Mouse (Mus musculus) layer of hippocampus, adult 18-20 months (tissue): Measurements from ENCODE around the gene Pym1. TPM values are rescaled to one million over a fixed set of nuclear protein-coding genes. Genes with fewer than 3 reads are reported as not detected.
A peak's percentile ranks its signal among the peaks of the same experiment; 100 is the strongest.

Experiments
- DNase-seq, 2 experiments: peaks; one replicate each; pipeline ENCODE4 v3.0.0; 2022; ENCODE audit warnings: low spot score in 2 of 2
- total RNA-seq, 2 experiments: library from RNA; stranded (reverse); gene quantifications; 2 replicates each; pipeline ENCODE4 v1.2.3; 2021

Gene Pym1
- total RNA-seq, 2 experiments from 2014 or later, result 25.1 to 26.2 TPM

DNA sequence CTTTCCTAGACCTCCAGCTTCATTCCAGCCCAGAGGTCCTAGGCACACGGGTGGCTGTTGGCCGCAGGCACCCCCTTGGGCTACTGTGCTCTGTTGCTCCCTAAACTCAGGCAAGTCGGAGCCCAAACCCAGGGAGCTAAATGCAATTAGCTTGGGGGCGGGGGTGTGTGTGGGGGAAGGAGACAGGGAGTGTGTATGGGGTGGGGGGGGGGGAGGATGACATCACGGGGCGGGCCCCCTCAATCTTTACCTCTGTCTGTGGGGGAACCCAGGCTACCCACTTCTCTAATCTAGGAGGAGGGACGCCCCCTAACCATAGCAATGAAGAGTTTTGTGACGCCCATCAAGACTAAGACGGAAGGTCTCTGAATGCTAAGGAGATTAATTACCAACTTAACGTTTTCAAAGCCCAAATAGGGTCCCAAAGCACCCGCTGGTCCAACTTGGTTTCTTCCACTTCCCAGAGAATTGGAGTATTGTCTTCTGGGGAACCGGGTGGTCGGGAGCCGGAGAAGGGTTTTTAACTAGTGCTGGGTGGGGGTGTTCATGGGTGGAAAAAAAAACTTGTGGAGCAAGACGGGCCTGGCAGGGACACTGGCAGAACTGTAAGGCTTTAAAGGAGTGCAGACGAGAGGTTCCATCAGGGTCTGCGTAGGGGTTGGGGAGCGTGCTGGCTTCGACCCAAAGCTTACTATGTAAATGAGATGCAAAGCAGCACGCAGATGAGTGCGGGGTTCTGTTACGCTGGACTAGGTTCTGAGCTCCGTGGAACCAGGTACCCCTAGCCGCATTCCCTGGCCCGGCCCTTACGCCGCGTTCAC lies 56.8 kb downstream of the Pym1 start, which contains the start of gene Tmem198b:
Gene Tmem198b (minus strand): TSS at position 100 of the 821 bp plus-strand sequence.
- peak; percentile 69 to 83 for DNase-seq

DNA sequence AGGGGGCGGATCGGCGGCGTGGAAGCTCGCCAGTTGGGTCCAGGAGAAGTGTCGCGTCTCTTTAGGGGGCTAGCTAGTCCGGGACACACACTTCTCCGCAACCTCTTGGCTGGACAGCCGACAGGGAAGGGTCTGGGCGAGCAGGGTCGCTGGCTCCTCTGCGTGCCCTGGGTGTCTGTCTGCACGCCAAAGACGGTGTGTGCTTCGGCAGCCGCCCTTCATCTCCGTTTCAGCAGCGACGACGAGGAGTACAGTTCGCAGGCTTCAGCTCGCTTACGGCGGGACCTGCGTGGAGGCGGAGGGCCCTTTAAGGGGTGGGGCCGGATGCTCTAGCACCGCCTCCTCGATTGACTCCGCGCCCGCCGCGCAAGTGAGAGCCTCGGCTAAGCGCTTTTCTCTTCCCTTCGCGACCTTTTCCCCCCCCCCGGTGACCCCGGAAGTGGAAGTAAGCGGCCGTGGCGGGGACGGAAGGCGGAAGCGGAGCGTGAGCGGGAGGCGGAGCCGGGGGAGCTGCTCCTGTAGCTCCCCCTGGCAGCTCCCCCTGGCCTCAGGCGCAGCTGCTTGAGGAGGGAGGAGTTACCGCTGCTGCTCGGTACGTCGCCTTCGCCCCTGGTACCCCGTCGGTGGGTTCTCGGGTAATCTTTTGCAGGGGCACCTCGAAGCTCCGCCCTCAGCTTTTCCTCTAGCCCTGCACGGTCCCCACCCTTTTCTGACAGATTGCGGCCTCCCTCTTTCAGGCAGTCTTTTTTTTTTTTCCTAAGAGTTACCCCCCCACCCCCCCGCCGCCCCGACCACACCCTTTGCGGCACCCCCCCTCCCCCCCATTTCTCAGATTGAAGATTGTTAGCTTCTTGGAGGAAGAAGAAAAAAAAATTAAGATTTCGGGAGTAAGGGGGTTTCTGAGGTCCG lies 57.7 kb downstream of the Pym1 start:
- DNase-seq, result peak; percentile 95 to 96

DNA sequence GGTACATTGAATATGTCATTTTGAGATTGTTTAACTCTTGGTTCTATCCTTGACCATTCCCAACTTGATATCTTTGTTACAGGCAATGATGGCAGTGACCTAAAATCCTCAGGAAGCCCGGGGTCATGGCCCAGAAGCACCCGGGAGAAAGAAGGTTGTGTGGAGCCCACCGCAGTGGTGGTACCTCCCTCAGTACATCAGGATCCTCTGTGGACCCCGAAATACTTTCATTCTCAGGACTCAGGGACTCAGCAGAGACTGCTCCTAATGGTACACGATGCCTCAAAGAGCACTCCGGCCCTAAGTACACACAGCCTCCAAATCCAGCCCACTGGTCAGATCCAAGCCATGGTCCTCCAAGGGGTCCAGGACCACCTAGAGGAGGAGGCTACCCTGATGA lies 58.4 kb downstream of the Pym1 start:
- DNase-seq, result no peak

DNA sequence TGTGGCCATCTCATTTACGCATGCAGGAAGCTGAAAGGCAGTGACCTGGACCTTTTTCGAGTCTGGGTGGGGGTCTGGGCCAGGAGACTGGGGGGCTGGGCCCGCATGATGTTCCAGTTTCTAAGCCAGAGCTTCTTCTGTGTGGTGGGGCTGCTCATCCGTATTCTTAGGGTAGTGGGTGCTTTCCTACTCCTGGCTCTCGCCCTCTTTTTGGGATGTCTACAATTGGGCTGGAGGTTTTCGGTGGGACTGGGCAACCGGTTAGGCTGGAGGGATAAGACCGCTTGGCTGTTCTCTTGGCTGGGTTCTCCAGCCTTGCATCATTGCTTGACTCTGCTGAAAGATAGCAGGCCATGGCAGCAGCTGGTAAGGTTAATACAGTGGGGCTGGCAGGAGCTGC lies 59.3 kb downstream of the Pym1 start:
- no peak for DNase-seq

Other genes with a start within 250 kb of the Pym1 start
- 10 to 100 TPM; 20.7 to 21.2 TPM for gene Myl6b, start 249.2 kb upstream of the Pym1 start, total RNA-seq
- 1 to 10 TPM; 6.2 to 6.3 TPM for gene Esyt1, start 222.0 kb upstream of the Pym1 start, total RNA-seq
- 10 to 100 TPM; 13.6 to 15.6 TPM for gene Zc3h10, start 200.1 kb upstream of the Pym1 start, total RNA-seq
- gene Rpl41, start 198.6 kb upstream of the Pym1 start, total RNA-seq, result 1,000 to 10,000 TPM; 1,532 to 1,582 TPM
- 10 to 100 TPM; 60.4 to 61.7 TPM for gene Pa2g4, start 181.9 kb upstream of the Pym1 start, total RNA-seq
- 1 to 10 TPM; 7.1 to 7.5 TPM for gene Erbb3, start 158.2 kb upstream of the Pym1 start, total RNA-seq
- 100 to 1,000 TPM; 273 to 330 TPM for gene Rps26, start 121.1 kb upstream of the Pym1 start, total RNA-seq
- gene Ikzf4, start 101.9 kb upstream of the Pym1 start, total RNA-seq, result 10 to 100 TPM; 15.5 to 16.5 TPM
- 10 to 100 TPM; 12.8 to 13.9 TPM for gene Suox, start 73.8 kb upstream of the Pym1 start, total RNA-seq
- gene Rab5b, start 51.6 kb upstream of the Pym1 start, total RNA-seq, result 100 to 1,000 TPM; 133 to 138 TPM
- under 1 TPM; 0.20 to 0.25 TPM for gene Pmel, start 43.7 kb upstream of the Pym1 start, total RNA-seq
- gene Cdk2, start 42.9 kb upstream of the Pym1 start, total RNA-seq, result 1 to 10 TPM; 1.4 to 2.6 TPM
- 10 to 100 TPM; 10.9 to 12.8 TPM for gene Dgka, start 3.0 kb upstream of the Pym1 start, total RNA-seq
- under 1 TPM; 0.43 to 0.50 TPM for gene Mmp19, start 43.0 kb downstream of the Pym1 start, total RNA-seq
- 10 to 100 TPM; 63.8 to 64.8 TPM for gene Dnajc14, start 56.2 kb downstream of the Pym1 start, total RNA-seq
- gene Tmem198b, start 56.5 kb downstream of the Pym1 start, total RNA-seq, result 1 to 10 TPM; 7.9 to 8.1 TPM
- 10 to 100 TPM; 37.7 to 38.2 TPM for gene Sarnp, start 69.4 kb downstream of the Pym1 start, total RNA-seq
- gene Ormdl2, start 73.8 kb downstream of the Pym1 start, total RNA-seq, result 10 to 100 TPM in 1 of 2 experiments, 1 to 10 TPM in 1; 9.3 to 10.4 TPM
- 10 to 100 TPM; 18.2 to 18.9 TPM for gene Gdf11, start 143.8 kb downstream of the Pym1 start, total RNA-seq
- 10 to 100 TPM; 74.2 to 79.4 TPM for gene Cd63, start 153.1 kb downstream of the Pym1 start, total RNA-seq
- 1 to 10 TPM; 7.1 to 8.1 TPM for gene Rdh5, start 175.0 kb downstream of the Pym1 start, total RNA-seq
- 10 to 100 TPM; 94.9 to 98.7 TPM for gene Bloc1s1, start 176.1 kb downstream of the Pym1 start, total RNA-seq
- 10 to 100 TPM; 29.7 to 30.0 TPM for gene Itga7, start 185.9 kb downstream of the Pym1 start, total RNA-seq
- gene Mettl7b, start 213.1 kb downstream of the Pym1 start, total RNA-seq, result not detected
- not detected for gene Olfr9, start 241.5 kb downstream of the Pym1 start, total RNA-seq